Mouse (Mus musculus) bone marrow, adult 2 months (tissue): Measurements from ENCODE around the gene Gsap.

Source experiments
- CTCF ChIP-seq: fragments of 200-500 bp; IDR thresholded peaks from 2 replicates; pipeline ENCODE4 v1.5.1; 2011; ENCODE audit warnings: low read length, control low read depth; ENCODE audit not compliant: control insufficient read depth, insufficient read depth
- POLR2A ChIP-seq: fragments of 200-500 bp; IDR thresholded peaks from 2 replicates; pipeline ENCODE4 v1.6.1; 2011; ENCODE audit warnings: low read depth, mild to moderate bottlenecking, control low read depth, low read length, borderline replicate concordance; ENCODE audit not compliant: control insufficient read depth

DNA sequence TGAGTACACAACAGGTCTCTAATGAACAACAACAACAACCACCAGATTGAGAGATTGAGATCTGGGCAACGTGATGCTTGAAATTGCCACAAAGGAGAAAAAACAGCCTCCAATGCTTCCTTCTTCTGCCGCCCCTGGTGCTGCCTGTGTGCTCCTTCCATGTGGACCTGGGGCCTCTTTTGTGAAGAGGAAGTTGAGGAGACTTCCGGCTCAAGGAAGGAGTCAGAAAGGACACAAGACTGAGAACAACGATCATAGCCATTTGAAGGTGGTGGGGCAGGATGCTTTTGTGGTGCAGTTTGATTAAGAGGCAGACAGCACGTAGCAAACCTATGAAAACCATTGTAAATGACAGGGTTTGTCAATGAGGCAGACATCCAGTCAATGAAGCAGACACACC is 27.7 kb downstream of the Gsap start:
- no peak for TF ChIP-seq CTCF
- no peak for TF ChIP-seq POLR2A
